In the genomic region with DNA sequence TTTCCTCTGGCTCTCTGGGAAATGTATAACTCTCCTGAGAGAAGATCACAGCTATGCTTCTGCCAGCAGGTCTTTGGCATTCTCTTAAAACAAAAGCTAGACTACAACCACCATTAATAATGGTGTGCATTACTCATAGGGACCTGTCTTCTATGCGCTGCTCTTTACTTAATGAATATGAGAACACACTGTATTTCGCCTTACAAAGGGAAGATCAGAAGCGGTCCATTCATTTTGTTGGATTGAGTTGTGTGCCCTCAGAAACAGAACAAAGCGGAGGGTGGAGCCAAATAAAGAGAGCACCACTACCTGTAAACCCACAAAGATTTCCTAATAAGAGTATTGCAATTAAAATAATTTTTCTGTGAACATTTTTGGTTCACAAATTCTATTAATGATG, we compare ENCODE assay signal across 23 mouse cellular contexts. TPM values are rescaled to one million over a fixed set of nuclear protein-coding genes. Genes with fewer than 3 reads are reported as not detected.
A peak's percentile ranks its signal among the peaks of the same experiment; 100 is the strongest.
DNase-seq lines count a peak whose midpoint lies in the region; ATAC-seq and TF ChIP-seq lines count a peak whose summit lies in the region.
"Had no signal": no experiment of that assay in that cellular context is flagged by ENCODE, and none has a peak within 500 bp of the region (broad histone marks: within the 10 kb centered on the region; RNA-seq: fewer than 3 reads in every experiment).

No protein-coding gene starts in this region.

- DNase-seq in ES-E14 (ENCODE audit: low read depth, low spot score): no peak
- peak; percentile 62 for DNase-seq in ZHBTc4 (ENCODE audit: low read depth, low spot score)
- DNase-seq in thymus, postnatal 4 days: no peak
- no peak for DNase-seq in layer of hippocampus, adult 18-20 months (ENCODE audit: low spot score in 2 of 2)
- no peak for DNase-seq in liver, postnatal 0 days
- no peak for DNase-seq in cerebellum, adult 2 months
- DNase-seq: adrenal gland, adult 2 months; adrenal gland, postnatal 10 days; adrenal gland, postnatal 25 days; cerebellum, adult 11 months; cerebellum, adult 18-20 months; cerebellum, adult 9-10 months; cerebellum, postnatal 10 days; cerebellum, postnatal 25 days had no signal

- WGBS in liver, postnatal 0 days (ENCODE audit: insufficient replicate concordance): 83% methylated on average over 4 of the region's 4 CpGs
- WGBS in cerebellum, adult 2 months: 96% methylated on average over 4 of the region's 4 CpGs

- TF ChIP-seq CTCF in E14TG2a.4 (conservative IDR thresholded peaks at IDR 0.05; ENCODE audit: low read length): no peak
- no peak for TF ChIP-seq CTCF in ES-Bruce4 (IDR thresholded peaks at IDR 0.05; ENCODE audit: low read depth, low read length)
- no peak for TF ChIP-seq CTCF in liver, postnatal 0 days (IDR thresholded peaks at IDR 0.05; ENCODE audit: low read depth)
- TF ChIP-seq CTCF in cerebellum, adult 2 months (IDR thresholded peaks at IDR 0.05; ENCODE audit: borderline replicate concordance, insufficient read depth, low read depth, low read length): no peak

- no peak for TF ChIP-seq EP300 in ES-Bruce4 (IDR thresholded peaks at IDR 0.05; ENCODE audit: insufficient read depth, low read depth, low read length)
- TF ChIP-seq EP300 in liver, postnatal 0 days (IDR thresholded peaks at IDR 0.05; ENCODE audit: low read depth): no peak

- in situ Hi-C loops in ES-E14 (cut with MboI; ENCODE audit: low sequenced_read_pairs in 2 of 2, unreplicated experiment in 2 of 2): no loop called here

- H3K4me3 ChIP-seq in E14TG2a.4 (replicated peaks; ENCODE audit: low read length) (peak overlapping the region; percentile 27; the same call in 1 of the 2 replicates), ES-Bruce4 (ENCODE audit: low read depth, low read length) (no peak overlapping the region), ES-E14 (ENCODE audit: insufficient read depth in 1 of 2, low read depth in 1 of 2, low read length in 2 of 2, poor library complexity in 1 of 2, severe bottlenecking in 1 of 2) (peak overlapping the region in 1 of 2 experiments; percentile 18; a peak in 1 of 4 replicates)
- H3K4me3 ChIP-seq in liver, postnatal 0 days (ENCODE audit: low read depth, low read length): no peak overlapping the region
- no peak overlapping the region for H3K4me3 ChIP-seq in cerebellum, adult 2 months (replicated peaks; ENCODE audit: insufficient read depth, low read depth, low read length)
- H3K4me3 ChIP-seq: embryonic facial prominence, embryonic 10.5 days; embryonic facial prominence, embryonic 12.5 days; forebrain, embryonic 10.5 days; forebrain, embryonic 12.5 days had no signal

- H3K36me3 ChIP-seq in E14TG2a.4 (ENCODE audit: insufficient read depth, low read length) (peaks cover 17% of the 10 kb centered on the region), ES-Bruce4 (ENCODE audit: control insufficient read depth, insufficient read depth, low read length, poor library complexity, severe bottlenecking) (peaks cover 8% of the 10 kb centered on the region; the same call in 1 of the 2 replicates), ES-E14 (ENCODE audit: control insufficient read depth, insufficient read depth, low read length, poor library complexity, severe bottlenecking) (no peaks in the 10 kb centered on the region; the same call in none of the 2 replicates)
- no peaks in the 10 kb centered on the region for H3K36me3 ChIP-seq in liver, postnatal 0 days (replicated peaks; ENCODE audit: insufficient read depth, low read length)
- H3K36me3 ChIP-seq: embryonic facial prominence, embryonic 10.5 days; embryonic facial prominence, embryonic 12.5 days; forebrain, embryonic 10.5 days; forebrain, embryonic 12.5 days had no signal

- H3K27me3 ChIP-seq in E14TG2a.4 (ENCODE audit: insufficient read depth, low read length) (no peaks in the 10 kb centered on the region), ES-Bruce4 (ENCODE audit: control insufficient read depth, insufficient read depth, low read length, poor library complexity, severe bottlenecking) (no peaks in the 10 kb centered on the region)
- H3K27me3 ChIP-seq in liver, postnatal 0 days (ENCODE audit: insufficient read depth, low read length): no peaks in the 10 kb centered on the region
- no peaks in the 10 kb centered on the region for H3K27me3 ChIP-seq in cerebellum, adult 2 months (ENCODE audit: control insufficient read depth, insufficient read depth, low read length)
- H3K27me3 ChIP-seq: embryonic facial prominence, embryonic 12.5 days had no signal

- peaks cover 70% of the 10 kb centered on the region for H3K4me1 ChIP-seq in E14TG2a.4 (replicated peaks; ENCODE audit: low read depth, low read length)
- H3K4me1 ChIP-seq in ES-Bruce4 (ENCODE audit: control insufficient read depth, insufficient read depth, low read length): no peaks in the 10 kb centered on the region
- peaks cover 9 to 21% of the 10 kb centered on the region in 2 experiments for H3K4me1 ChIP-seq in ES-E14 (ENCODE audit: control insufficient read depth in 2 of 2, insufficient read depth in 2 of 2, low read length in 2 of 2, poor library complexity in 1 of 2)
- H3K4me1 ChIP-seq in liver, postnatal 0 days (ENCODE audit: insufficient read depth): no peaks in the 10 kb centered on the region
- no peaks in the 10 kb centered on the region for H3K4me1 ChIP-seq in cerebellum, adult 2 months (ENCODE audit: control insufficient read depth, insufficient read depth, low read length)
- H3K4me1 ChIP-seq: embryonic facial prominence, embryonic 12.5 days; forebrain, embryonic 12.5 days had no signal

- H3K9me3 ChIP-seq in E14TG2a.4 (ENCODE audit: low read length) (peaks cover 41% of the 10 kb centered on the region), ES-Bruce4 (replicated peaks; ENCODE audit: control insufficient read depth, insufficient read depth, low read length, poor library complexity, severe bottlenecking) (peaks cover 18% of the 10 kb centered on the region), ES-E14 (ENCODE audit: control insufficient read depth, insufficient read depth, low read depth, low read length) (no peaks in the 10 kb centered on the region)
- no peaks in the 10 kb centered on the region for H3K9me3 ChIP-seq in liver, postnatal 0 days (ENCODE audit: low read length)
- H3K9me3 ChIP-seq: embryonic facial prominence, embryonic 10.5 days; embryonic facial prominence, embryonic 12.5 days; forebrain, embryonic 10.5 days; forebrain, embryonic 12.5 days had no signal

- H3K4me2 ChIP-seq in liver, postnatal 0 days (ENCODE audit: low read depth, low read length): no peak overlapping the region
- H3K4me2 ChIP-seq: embryonic facial prominence, embryonic 12.5 days; forebrain, embryonic 12.5 days had no signal

- TF ChIP-seq POLR2A in ES-Bruce4 (IDR thresholded peaks at IDR 0.05; ENCODE audit: insufficient read depth, low read length): no peak
- no peak for TF ChIP-seq POLR2A in cerebellum, adult 2 months (IDR thresholded peaks at IDR 0.05; ENCODE audit: borderline replicate concordance, insufficient read depth, low read length)

- H3K9ac ChIP-seq in ES-Bruce4 (ENCODE audit: low read depth, poor library complexity, severe bottlenecking) (peak overlapping the region; percentile 61), ES-E14 (ENCODE audit: insufficient read depth, low read depth, low read length, poor library complexity, severe bottlenecking) (no peak overlapping the region)
- H3K9ac ChIP-seq in liver, postnatal 0 days (replicated peaks): no peak overlapping the region
- H3K9ac ChIP-seq: embryonic facial prominence, embryonic 12.5 days; forebrain, embryonic 12.5 days had no signal

- ATAC-seq in liver, postnatal 0 days: no peak
- ATAC-seq: forebrain, embryonic 14.5 days; forebrain, embryonic 16.5 days had no signal

- H3K27ac ChIP-seq in ES-Bruce4 (ENCODE audit: insufficient read depth, low read length): peak overlapping the region; percentile 99
- H3K27ac ChIP-seq in ES-E14 (ENCODE audit: insufficient read depth, low read depth, low read length, poor library complexity, severe bottlenecking): peak overlapping the region; percentile 87; the same call in 1 of the 2 replicates
- H3K27ac ChIP-seq in liver, postnatal 0 days (ENCODE audit: low read depth): no peak overlapping the region
- no peak overlapping the region for H3K27ac ChIP-seq in cerebellum, adult 2 months (ENCODE audit: insufficient read depth, low read length)
- H3K27ac ChIP-seq: embryonic facial prominence, embryonic 12.5 days; forebrain, embryonic 10.5 days; forebrain, embryonic 12.5 days had no signal

TF ChIP-seq in ES-E14, 5 proteins besides CTCF, POLR2A, EP300 and RAD21:
- TF ChIP-seq MAFK (IDR thresholded peaks at IDR 0.05; ENCODE audit: insufficient read depth, low read depth, low read length): no peak
- no peak for TF ChIP-seq ZC3H11A (IDR thresholded peaks at IDR 0.05; ENCODE audit: borderline replicate concordance, low read depth, low read length)
- TF ChIP-seq CHD2 (IDR thresholded peaks at IDR 0.05; ENCODE audit: low read depth, low read length): no peak
- no peak for TF ChIP-seq HCFC1 (IDR thresholded peaks at IDR 0.05; ENCODE audit: borderline replicate concordance, insufficient read depth, low read length)
- no peak for TF ChIP-seq ZNF384 (IDR thresholded peaks at IDR 0.05; ENCODE audit: low read depth, low read length)
TF ChIP-seq in ES-E14: peak in this region for 0.

RNA-seq across cellular contexts. Expression of gene Spry2, which starts 36.3 kb away (rescaled TPM):
- 69.6 and 71.3 TPM in 2 replicates for polyA plus RNA-seq in ES-Bruce4 (2011; ENCODE audit: insufficient read depth, insufficient read length, low read depth, missing spikeins)
- 49.5 and 69.0 TPM in 2 replicates for total RNA-seq in ES-E14 (2012; rRNA removed)
- 10 to 100 TPM; 68.3 to 71.6 TPM for total RNA-seq in layer of hippocampus, adult 18-20 months (2021)
- polyA plus RNA-seq in liver, postnatal 0 days (2015; fragmentation: Nextera tagmentation; extraction: Ambion mirVana): 6.0 and 6.1 TPM in 2 replicates
- polyA plus RNA-seq in cerebellum, adult 2 months (2012; rRNA removed): 38.1 and 39.8 TPM in 2 replicates
- total RNA-seq: MEL had no signal

Comparison
In these comparisons a context has a peak if more than half of its experiments do, and no peak if none do; other contexts are left out.
1. H3K27ac ChIP-seq: peak in ES-Bruce4 (single experiment) and ES-E14 (single experiment); none in liver, postnatal 0 days (single experiment) and cerebellum, adult 2 months (single experiment).